Mouse (Mus musculus): ENCODE results near the gene Kcng4.

- TF ChIP-seq CTCF (IDR thresholded peaks at IDR 0.05; ENCODE audit: extremely low read depth, insufficient read length, insufficient replicate concordance, low read depth, low read length) (no peak), POLR2A (IDR thresholded peaks at IDR 0.05; ENCODE audit: low read depth, low read length) (no peak)
Observed at GRCm38 (mm10) chr8:119661892-119662291, 26.4 kb upstream of the Kcng4 start.

All from small intestine, adult 2 months (tissue).